Mouse (Mus musculus): ENCODE results near the gene Dgcr8.

- TF ChIP-seq ZNF384 (IDR thresholded peaks at IDR 0.05; ENCODE audit: low read depth, low read length) (no peak), HCFC1 (IDR thresholded peaks at IDR 0.05; ENCODE audit: borderline replicate concordance, insufficient read depth, low read length) (no peak)
These were observed 38.9 kb upstream of the Dgcr8 start for GRCm38 (mm10) chr16:18327936-18328335.

All from ES-E14 (cell line).